Mouse (Mus musculus) intestine, embryonic 14.5 days (tissue): ENCODE data around the gene Arhgef19. TPM values are rescaled to one million over a fixed set of nuclear protein-coding genes. Genes with fewer than 3 reads are reported as not detected.

Source experiments
- ATAC-seq: fragments of 200-750 bp; cut with Nextera tagmentation; replicated peaks from 2 replicates; pipeline ENCODE4 v1.8.0; 2017; ENCODE audit warnings: low read depth, moderate number of reproducible peaks, moderate TSS enrichment, moderate library complexity; ENCODE audit not compliant: low FRiP score, low TSS enrichment
- DNase-seq: peaks from one replicate; pipeline ENCODE4 v3.0.0-alpha.2; 2018; ENCODE audit warnings: low spot score
- H3K27ac ChIP-seq: fragments of 300-500 bp; sonication (generic); 2 replicates; pipeline ENCODE4 v1.5.1; 2014; ENCODE audit warnings: low read depth, mild to moderate bottlenecking, control low read depth
- H3K27me3 ChIP-seq: fragments of 300-500 bp; sonication (generic); replicated peaks from 2 replicates; pipeline ENCODE4 v1.6.1; 2014; ENCODE audit warnings: low read length, control low read depth; ENCODE audit not compliant: control insufficient read depth, insufficient read depth
- H3K36me3 ChIP-seq: fragments of 300-500 bp; sonication (generic); 2 replicates; pipeline ENCODE4 v1.6.1; 2014; ENCODE audit warnings: low read length, control low read depth; ENCODE audit not compliant: control insufficient read depth, insufficient read depth
- H3K4me1 ChIP-seq: fragments of 300-500 bp; sonication (generic); replicated peaks from 2 replicates; pipeline ENCODE4 v1.6.1; 2014; ENCODE audit warnings: low read length, control low read depth, mixed read lengths; ENCODE audit not compliant: control insufficient read depth, insufficient read depth
- H3K4me2 ChIP-seq: fragments of 300-500 bp; sonication (generic); 2 replicates; pipeline ENCODE4 v1.6.1; 2014; ENCODE audit warnings: low read length
- H3K4me3 ChIP-seq: fragments of 300-500 bp; sonication (generic); 2 replicates; pipeline ENCODE4 v1.5.1; 2014; ENCODE audit warnings: low read depth, low read length, control low read depth, mixed read lengths
- H3K9ac ChIP-seq: fragments of 300-500 bp; sonication (generic); 2 replicates; pipeline ENCODE4 v1.6.1; 2014; ENCODE audit warnings: mild to moderate bottlenecking, low read length
- H3K9me3 ChIP-seq: fragments of 300-500 bp; sonication (generic); 2 replicates; pipeline ENCODE4 v1.6.1; 2016; ENCODE audit warnings: low read length, control low read depth; ENCODE audit not compliant: control insufficient read depth
- WGBS: fragments of 180-500 bp; shearing (Covaris S2); extraction: QIAGEN DNeasy Blood & Tissue Kit; methylation state at CpG from one replicate; pipeline ENCODE4 v1.1.7; 2014; 5-methylcytosine and 5-hydroxymethylcytosine counted together
- polyA plus RNA-seq: library from polyadenylated mRNA; unstranded; fragments of >200 nt; fragmentation: Nextera tagmentation; extraction: Ambion mirVana; gene quantifications from 2 replicates; pipeline ENCODE4 v1.2.1, GENCODE M21; 2014

Gene Arhgef19
- polyA plus RNA-seq, 1 experiment from 2014 or later: 15.8 TPM

GRCm38 (mm10) chr4:141301116-141301553 lies 61.8 kb downstream of the Arhgef19 start, which contains the start of gene Epha2:
Gene Epha2 (plus strand): TSS chr4:141301240.
- under 1% methylated on average over 35 of the region's 35 CpGs for WGBS
- H3K9ac ChIP-seq: peak within 1 kb of the TSS; percentile 68
- peak within 1 kb of the TSS; percentile 30; the same call in 1 of the 2 replicates for H3K27ac ChIP-seq
- DNase-seq (peak; percentile 94), ATAC-seq (peak; percentile 67; the same call in 1 of the 2 replicates)
- H3K4me3 ChIP-seq: peak within 1 kb of the TSS; percentile 68
- H3K27me3 ChIP-seq: peaks cover 15% of the 10 kb centered on the region
- no peaks in the 10 kb centered on the region for H3K36me3 ChIP-seq
- no peaks in the 10 kb centered on the region for H3K9me3 ChIP-seq
- peak within 1 kb of the TSS; percentile 95 for H3K4me2 ChIP-seq
- H3K4me1 ChIP-seq: peaks cover 9% of the 10 kb centered on the region; the same call in 1 of the 2 replicates

- H3K4me3 ChIP-seq: peak overlapping the region; percentile 68
- H3K4me1 ChIP-seq: peaks cover 9% of the 10 kb centered on the region; the same call in 1 of the 2 replicates
- peak overlapping the region; percentile 95 for H3K4me2 ChIP-seq
- DNase-seq: peak; percentile 71
- H3K27me3 ChIP-seq: peaks cover 15% of the 10 kb centered on the region
- 2% methylated on average over 51 of the region's 51 CpGs for WGBS
- peak overlapping the region; percentile 30; the same call in 1 of the 2 replicates for H3K27ac ChIP-seq
- no peak; the same call in 1 of the 2 replicates for ATAC-seq
- peak overlapping the region; percentile 68 for H3K9ac ChIP-seq
- no peaks in the 10 kb centered on the region for H3K9me3 ChIP-seq
- no peaks in the 10 kb centered on the region for H3K36me3 ChIP-seq
These were observed 62.5 kb downstream of the Arhgef19 start for GRCm38 (mm10) chr4:141301591-141302427.

GRCm38 (mm10) chr4:141302428-141303401 lies 63.4 kb downstream of the Arhgef19 start:
- Histone ChIP-seq H3K4me1 (peaks cover 9% of the 10 kb centered on the region; the same call in 1 of the 2 replicates), H3K4me3 (peak overlapping the region; percentile 68), H3K36me3 (no peaks in the 10 kb centered on the region), H3K27me3 (peaks cover 15% of the 10 kb centered on the region), H3K9ac (peak overlapping the region; percentile 68), H3K27ac (no peak overlapping the region), H3K4me2 (peak overlapping the region; percentile 95), H3K9me3 (no peaks in the 10 kb centered on the region)
- 18% methylated on average over 27 of the region's 27 CpGs for WGBS
- ATAC-seq: no peak
- DNase-seq: no peak

- ATAC-seq: no peak
- Histone ChIP-seq H3K9me3 (no peaks in the 10 kb centered on the region), H3K9ac (no peak overlapping the region), H3K4me3 (no peak overlapping the region), H3K4me2 (peak overlapping the region; percentile 95), H3K27me3 (peaks cover 15% of the 10 kb centered on the region), H3K36me3 (no peaks in the 10 kb centered on the region), H3K4me1 (peaks cover 9% of the 10 kb centered on the region; the same call in 1 of the 2 replicates), H3K27ac (no peak overlapping the region)
- 59% methylated on average over 7 of the region's 7 CpGs for WGBS
- no peak for DNase-seq
These were observed 64.3 kb downstream of the Arhgef19 start for GRCm38 (mm10) chr4:141303402-141304222.

GRCm38 (mm10) chr4:141304223-141304611 lies 64.9 kb downstream of the Arhgef19 start:
- DNase-seq (no peak), ATAC-seq (no peak)
- WGBS: 80% methylated on average over 4 of the region's 4 CpGs
- Histone ChIP-seq H3K4me3 (no peak overlapping the region), H3K36me3 (no peaks in the 10 kb centered on the region), H3K27ac (no peak overlapping the region), H3K9ac (no peak overlapping the region), H3K4me2 (no peak overlapping the region), H3K4me1 (peaks cover 9% of the 10 kb centered on the region; the same call in 1 of the 2 replicates), H3K27me3 (peaks cover 15% of the 10 kb centered on the region), H3K9me3 (no peaks in the 10 kb centered on the region)

- Histone ChIP-seq H3K27ac (no peak overlapping the region), H3K27me3 (peaks cover 8% of the 10 kb centered on the region), H3K36me3 (no peaks in the 10 kb centered on the region), H3K4me1 (peaks cover 21% of the 10 kb centered on the region), H3K4me2 (no peak overlapping the region), H3K9ac (no peak overlapping the region), H3K9me3 (no peaks in the 10 kb centered on the region), H3K4me3 (no peak overlapping the region)
- 53% methylated on average over 8 of the region's 8 CpGs for WGBS
- no peak for ATAC-seq
- DNase-seq: no peak
These were observed 66.8 kb downstream of the Arhgef19 start for GRCm38 (mm10) chr4:141306057-141306456.
